Mouse (Mus musculus): Measurements from ENCODE around the gene 2310061I04Rik. TPM values are rescaled to one million over a fixed set of nuclear protein-coding genes. Genes with fewer than 3 reads are reported as not detected.

Gene 2310061I04Rik
- polyA plus RNA-seq, 1 experiment: 29.0 TPM

DNA sequence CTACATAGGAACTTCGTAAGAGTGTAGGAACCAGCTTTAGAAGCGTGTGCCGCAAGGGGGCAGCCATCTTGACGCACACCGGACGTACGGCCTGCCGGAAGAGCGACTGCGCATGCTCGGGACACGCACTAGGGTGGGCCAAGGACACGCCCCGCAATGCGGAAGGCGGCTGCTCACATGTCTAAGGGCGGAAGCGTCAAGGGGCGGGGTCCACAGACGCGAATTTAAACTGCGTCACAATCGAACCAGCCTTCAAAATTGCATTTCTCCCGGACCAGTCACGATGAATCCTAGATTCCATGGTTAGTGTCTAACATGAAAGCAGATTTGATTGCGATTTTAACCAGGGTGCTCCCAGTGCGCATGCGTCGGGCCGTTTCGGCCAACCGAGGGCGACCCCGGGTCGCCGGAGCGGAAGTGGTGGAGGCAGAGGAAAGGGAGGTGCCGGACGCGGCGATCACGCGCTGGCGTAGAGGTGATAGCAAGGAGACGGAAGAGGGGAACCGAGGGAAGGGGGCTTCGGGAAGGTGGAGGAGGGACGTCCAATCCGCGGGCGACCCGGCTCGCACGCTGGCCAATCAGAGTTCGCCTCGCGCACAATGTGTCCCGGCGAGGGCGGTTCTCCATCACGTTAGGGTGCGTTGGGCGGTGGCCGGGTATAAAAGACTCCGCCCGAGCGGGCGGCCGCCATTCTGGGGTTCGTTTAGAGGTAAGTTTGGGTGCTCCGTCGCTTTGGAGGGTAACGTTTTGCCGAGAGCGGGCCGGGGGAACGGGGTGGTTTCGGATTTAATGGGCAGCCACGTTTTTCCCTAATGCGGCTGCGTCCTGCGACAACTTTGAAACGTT, 19.3 kb upstream of the 2310061I04Rik start, which contains the start of the genes Mrps18b and Ppp1r10:
TSS of gene Mrps18b (minus strand) at position 93 of the 846 bp plus-strand sequence.
TSS of gene Ppp1r10 (plus strand) at position 138 of the 846 bp plus-strand sequence.
- peak within 1 kb of the TSS; percentile 93 for H3K4me3 ChIP-seq (ENCODE audit: insufficient read depth, low read length)
- peak; percentile 63; the same call in 1 of the 2 replicates for TF ChIP-seq CTCF (IDR thresholded peaks at IDR 0.05; ENCODE audit: borderline replicate concordance, insufficient read depth, low read length)
- TF ChIP-seq POLR2A (IDR thresholded peaks at IDR 0.05; ENCODE audit: low read depth, low read length): peak; percentile 88

DNA sequence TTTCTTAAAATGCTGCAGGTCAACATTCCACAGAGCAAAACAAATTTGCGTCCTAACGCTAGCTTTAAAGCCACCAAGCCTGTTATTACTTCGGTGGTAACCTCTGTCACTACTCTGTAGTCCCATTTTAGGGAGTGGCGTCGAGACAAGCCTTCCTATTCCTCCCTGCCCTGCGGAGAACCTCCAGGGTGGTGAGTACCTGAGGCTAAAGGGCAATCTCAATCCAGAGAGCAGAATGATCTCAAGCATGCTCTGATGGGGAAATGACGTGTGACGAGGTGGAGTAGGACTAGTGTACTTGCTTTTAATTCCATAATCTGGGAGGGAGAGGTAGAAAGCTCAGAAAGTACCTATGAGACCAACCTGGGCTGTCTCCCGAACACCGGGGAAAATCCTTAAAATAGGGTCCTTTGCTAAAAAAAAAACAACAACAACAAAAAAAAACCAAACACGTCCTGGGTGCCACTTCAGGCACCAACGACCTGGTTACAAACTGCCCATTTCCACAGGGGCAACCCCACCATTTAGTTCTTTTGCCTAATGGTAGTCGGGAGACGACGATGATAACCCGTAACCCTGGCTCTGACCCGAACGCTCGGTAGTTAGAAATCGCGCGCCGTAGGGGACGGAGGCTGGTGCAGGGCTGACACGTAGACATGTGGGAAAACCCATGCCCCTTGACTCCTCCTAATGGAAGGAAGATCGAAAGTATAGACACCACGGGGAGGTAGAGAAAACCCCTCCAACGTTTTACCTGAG, 18.5 kb upstream of the 2310061I04Rik start:
- peak overlapping the region; percentile 80 for H3K4me3 ChIP-seq (ENCODE audit: insufficient read depth, low read length)
- H3K27ac ChIP-seq (ENCODE audit: insufficient read depth, low read length): peak overlapping the region; percentile 72
- no peak for TF ChIP-seq CTCF (IDR thresholded peaks at IDR 0.05; ENCODE audit: borderline replicate concordance, insufficient read depth, low read length)
- peak; percentile 47 for TF ChIP-seq POLR2A (IDR thresholded peaks at IDR 0.05; ENCODE audit: low read depth, low read length)
- peaks cover 5% of the 10 kb centered on the region for H3K4me1 ChIP-seq (ENCODE audit: control insufficient read depth, insufficient read depth, low read length)

More for the DNA sequence above, 19.3 kb upstream of the 2310061I04Rik start, which contains the start of the genes Mrps18b and Ppp1r10:
- H3K4me1 ChIP-seq (ENCODE audit: control insufficient read depth, insufficient read depth, low read length): peaks cover 5% of the 10 kb centered on the region
- peak within 1 kb of the TSS; percentile 95 for H3K27ac ChIP-seq (ENCODE audit: insufficient read depth, low read length)

DNA sequence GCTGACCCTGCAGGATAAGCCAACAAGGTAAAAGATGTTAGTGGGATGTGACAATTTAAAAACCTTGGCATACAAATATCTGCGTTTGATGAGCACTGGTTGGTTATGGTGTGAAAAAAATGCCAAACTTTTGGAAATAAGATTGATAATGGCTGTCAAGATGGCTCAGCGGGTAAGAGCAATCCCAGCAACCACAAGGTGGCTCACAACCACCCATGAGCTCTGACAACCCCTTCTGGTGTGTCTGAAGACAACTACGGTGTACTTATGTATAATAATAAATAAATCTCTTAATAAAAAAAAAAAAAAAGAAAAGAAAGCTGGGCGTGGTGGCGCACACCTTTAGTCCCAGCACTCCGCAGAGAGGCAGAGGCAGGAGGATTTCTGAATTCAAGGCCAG, 17.7 kb upstream of the 2310061I04Rik start:
- Histone ChIP-seq H3K27ac (ENCODE audit: insufficient read depth, low read length) (no peak overlapping the region), H3K4me3 (ENCODE audit: insufficient read depth, low read length) (peak overlapping the region; percentile 80), H3K4me1 (ENCODE audit: control insufficient read depth, insufficient read depth, low read length) (peaks cover 6% of the 10 kb centered on the region)
- TF ChIP-seq POLR2A (IDR thresholded peaks at IDR 0.05; ENCODE audit: low read depth, low read length) (no peak), CTCF (IDR thresholded peaks at IDR 0.05; ENCODE audit: borderline replicate concordance, insufficient read depth, low read length) (no peak)

DNA sequence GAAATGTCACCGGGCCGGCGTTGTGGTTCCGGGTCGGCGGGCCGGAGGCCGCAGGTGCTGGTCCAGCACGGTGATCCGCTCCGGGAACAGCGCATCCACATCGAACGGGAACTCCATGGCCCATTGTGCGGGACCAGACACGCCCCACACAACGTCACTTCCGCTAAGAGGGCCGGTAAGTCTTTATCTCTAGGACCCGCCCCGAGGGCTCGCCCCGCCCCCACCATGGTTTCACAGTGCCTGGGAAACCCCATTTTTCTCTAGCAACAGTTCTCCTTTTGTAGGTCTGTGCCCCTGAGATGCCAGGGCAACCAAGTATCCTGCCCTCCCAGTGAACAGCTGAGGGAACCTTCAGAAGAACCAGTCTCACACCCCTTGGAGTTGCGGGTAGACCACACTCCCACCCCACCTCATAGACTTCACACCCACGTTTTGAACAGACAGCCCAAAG, 12.7 kb upstream of the 2310061I04Rik start, which contains the start of gene Atat1:
TSS of gene Atat1 (minus strand) at position 157 of the 451 bp plus-strand sequence.
- peaks cover 7% of the 10 kb centered on the region; the same call in 1 of the 2 replicates for H3K4me1 ChIP-seq (ENCODE audit: control insufficient read depth, insufficient read depth, low read length)
- peak within 1 kb of the TSS; percentile 56 for H3K4me3 ChIP-seq (ENCODE audit: insufficient read depth, low read length)
- TF ChIP-seq CTCF (IDR thresholded peaks at IDR 0.05; ENCODE audit: borderline replicate concordance, insufficient read depth, low read length) (no peak), POLR2A (IDR thresholded peaks at IDR 0.05; ENCODE audit: low read depth, low read length) (peak; percentile 92)
- H3K27ac ChIP-seq (ENCODE audit: insufficient read depth, low read length): peak within 1 kb of the TSS; percentile 15; the same call in 1 of the 2 replicates

DNA sequence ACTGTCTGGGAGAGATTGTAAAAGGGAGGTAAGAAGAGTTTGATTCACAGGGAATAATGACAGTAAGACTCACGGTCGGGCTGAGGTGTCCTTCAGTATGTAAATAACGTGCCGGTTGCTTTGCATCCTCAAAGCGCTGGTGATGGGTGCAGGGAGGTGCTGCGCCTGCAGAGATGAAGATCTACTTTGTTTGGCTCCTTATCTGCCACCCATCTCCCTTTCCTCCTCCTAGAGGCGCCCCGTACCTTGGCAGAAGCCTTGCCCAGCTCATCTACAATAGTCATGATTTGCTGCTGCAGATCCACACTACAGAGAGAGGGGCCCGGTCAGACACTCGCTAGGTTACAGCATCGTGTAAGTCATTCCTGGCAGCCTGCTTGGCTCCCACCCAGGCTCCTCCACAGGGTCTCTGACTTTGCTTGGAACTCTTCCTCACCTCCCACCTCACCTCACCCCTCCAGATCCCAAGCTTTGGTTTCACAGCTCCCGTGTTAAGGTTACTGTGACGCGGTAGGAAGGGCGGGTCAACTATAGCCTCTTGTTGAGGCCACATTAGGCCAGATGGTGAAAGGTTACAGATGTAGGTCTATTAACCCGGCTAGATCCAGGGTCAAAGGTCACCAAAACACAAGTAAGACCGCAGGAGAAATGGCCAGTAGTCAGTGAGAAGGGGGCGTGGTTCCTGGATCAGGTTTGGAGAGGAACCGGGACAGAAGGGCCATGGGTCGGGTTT, 12.1 kb upstream of the 2310061I04Rik start:
- Histone ChIP-seq H3K4me1 (ENCODE audit: control insufficient read depth, insufficient read depth, low read length) (peaks cover 7% of the 10 kb centered on the region; the same call in 1 of the 2 replicates), H3K4me3 (ENCODE audit: insufficient read depth, low read length) (peak overlapping the region; percentile 56), H3K27ac (ENCODE audit: insufficient read depth, low read length) (peak overlapping the region; percentile 4; the same call in 1 of the 2 replicates)
- TF ChIP-seq CTCF (IDR thresholded peaks at IDR 0.05; ENCODE audit: borderline replicate concordance, insufficient read depth, low read length) (no peak), POLR2A (IDR thresholded peaks at IDR 0.05; ENCODE audit: low read depth, low read length) (no peak)

DNA sequence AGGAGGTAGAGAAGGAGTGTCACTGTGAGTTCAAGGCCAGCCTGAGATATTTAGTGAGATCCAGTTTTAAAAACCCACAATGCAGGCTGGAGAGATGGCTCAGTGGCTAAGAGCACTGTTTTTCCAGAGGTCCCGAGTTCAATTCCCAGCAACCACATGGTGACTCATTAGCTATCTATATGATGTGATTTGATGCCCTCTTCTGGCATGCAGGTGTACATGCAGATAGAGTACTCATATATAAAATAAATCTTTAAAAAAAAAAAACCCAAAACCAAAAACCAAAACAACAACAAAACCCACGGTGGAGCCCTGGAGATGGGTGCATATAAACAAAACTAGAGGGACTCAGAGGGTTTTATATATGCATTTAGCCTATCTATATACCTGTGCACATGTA, 10.4 kb upstream of the 2310061I04Rik start:
- Histone ChIP-seq H3K27ac (ENCODE audit: insufficient read depth, low read length) (no peak overlapping the region), H3K4me1 (ENCODE audit: control insufficient read depth, insufficient read depth, low read length) (peaks cover 7% of the 10 kb centered on the region; the same call in 1 of the 2 replicates)
- no peak for TF ChIP-seq CTCF (IDR thresholded peaks at IDR 0.05; ENCODE audit: borderline replicate concordance, insufficient read depth, low read length)
- TF ChIP-seq POLR2A (IDR thresholded peaks at IDR 0.05; ENCODE audit: low read depth, low read length): no peak

DNA sequence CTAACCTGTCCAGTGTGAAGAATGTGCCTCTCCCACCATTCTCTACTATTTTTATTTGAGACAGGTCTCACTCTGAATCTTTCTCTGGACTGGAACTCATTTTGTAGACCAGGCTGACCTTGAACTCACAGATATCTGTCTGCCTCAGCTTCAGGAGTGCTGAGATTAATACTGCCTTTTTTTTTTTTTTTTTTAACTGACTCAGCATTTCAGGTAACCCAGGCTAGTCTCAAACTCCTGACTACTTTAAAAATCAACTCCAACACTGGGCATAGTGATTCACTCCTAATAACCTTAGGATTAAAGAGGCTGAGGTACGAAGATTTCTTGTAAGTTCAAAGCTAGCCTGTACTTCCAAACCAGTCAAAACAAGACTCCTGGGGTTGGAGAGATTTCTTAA, 8.4 kb upstream of the 2310061I04Rik start:
- TF ChIP-seq CTCF (IDR thresholded peaks at IDR 0.05; ENCODE audit: borderline replicate concordance, insufficient read depth, low read length): no peak
- TF ChIP-seq POLR2A (IDR thresholded peaks at IDR 0.05; ENCODE audit: low read depth, low read length): no peak
- H3K4me3 ChIP-seq (ENCODE audit: insufficient read depth, low read length): no peak overlapping the region
- H3K4me1 ChIP-seq (ENCODE audit: control insufficient read depth, insufficient read depth, low read length): peaks cover 7% of the 10 kb centered on the region; the same call in 1 of the 2 replicates
- H3K27ac ChIP-seq (ENCODE audit: insufficient read depth, low read length): no peak overlapping the region

More for the DNA sequence above, 10.4 kb upstream of the 2310061I04Rik start:
- H3K4me3 ChIP-seq (ENCODE audit: insufficient read depth, low read length): no peak overlapping the region

DNA sequence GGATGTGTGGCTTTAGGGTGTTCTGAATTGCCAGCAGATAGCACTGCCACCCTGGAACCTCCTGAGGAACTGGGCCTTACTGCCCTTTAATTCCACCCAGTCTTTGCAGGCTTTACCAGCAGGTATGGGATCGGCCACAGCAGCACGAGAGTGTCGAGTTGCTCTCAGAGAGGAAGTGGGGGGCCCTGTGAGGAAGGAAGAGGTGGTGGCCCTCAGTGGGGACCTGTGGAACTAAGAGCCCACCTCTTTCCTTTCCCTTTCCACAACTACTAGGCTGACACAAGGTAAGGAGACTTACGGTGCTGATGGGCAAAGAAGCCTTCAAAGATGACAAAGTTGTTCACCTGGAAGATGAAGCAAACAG, 6.7 kb upstream of the 2310061I04Rik start:
- Histone ChIP-seq H3K27ac (ENCODE audit: insufficient read depth, low read length) (peak overlapping the region; percentile 42), H3K4me3 (ENCODE audit: insufficient read depth, low read length) (no peak overlapping the region), H3K4me1 (ENCODE audit: control insufficient read depth, insufficient read depth, low read length) (peaks cover 3% of the 10 kb centered on the region; the same call in 1 of the 2 replicates)
- no peak for TF ChIP-seq CTCF (IDR thresholded peaks at IDR 0.05; ENCODE audit: borderline replicate concordance, insufficient read depth, low read length)
- no peak for TF ChIP-seq POLR2A (IDR thresholded peaks at IDR 0.05; ENCODE audit: low read depth, low read length)
